ENCODE assay signal across 16 mouse cellular contexts in the genomic region with DNA sequence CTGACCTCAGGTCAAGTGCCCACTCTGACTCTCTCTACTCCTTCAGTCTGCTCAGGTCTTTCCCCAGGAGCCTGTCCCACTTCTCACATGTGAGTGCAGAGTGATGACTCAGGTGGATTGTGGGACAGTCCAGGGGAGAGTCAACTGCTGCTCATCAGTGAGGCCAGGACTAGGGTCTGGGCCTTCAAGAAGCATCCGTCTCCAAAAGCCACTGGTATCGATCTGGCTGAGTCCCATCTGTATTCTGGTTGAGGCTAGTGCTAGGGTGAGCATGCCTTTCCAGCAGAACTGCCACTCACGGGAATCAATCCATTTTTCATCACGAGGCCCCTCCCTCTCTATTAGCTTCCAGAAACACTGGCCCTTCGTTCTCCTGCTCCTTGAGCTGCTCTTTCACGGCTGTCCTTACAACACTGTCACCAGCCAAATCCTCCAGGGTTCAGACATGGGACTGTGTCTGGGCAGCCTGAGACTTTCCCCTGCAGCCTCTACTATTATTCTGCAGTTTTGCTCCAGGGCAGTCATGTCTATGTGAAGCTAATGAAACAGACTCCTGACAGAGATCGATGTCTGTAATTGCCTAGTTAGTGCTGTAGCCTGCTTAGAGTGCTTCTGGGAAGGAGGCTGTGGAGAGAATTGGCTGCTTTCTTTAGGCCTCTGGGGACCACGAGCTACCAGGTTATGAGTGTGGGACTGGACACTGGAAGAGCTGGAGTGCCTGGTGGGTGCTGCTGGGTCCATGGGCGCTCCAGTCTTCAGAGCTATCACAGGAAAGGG.
DNase-seq lines count a peak whose midpoint lies in the region; ATAC-seq and TF ChIP-seq lines count a peak whose summit lies in the region.
"Had no signal": no experiment of that assay in that cellular context is flagged by ENCODE, and none has a peak within 500 bp of the region (broad histone marks: within the 10 kb centered on the region; RNA-seq: fewer than 3 reads in every experiment).

No protein-coding gene starts in this region.

- TF ChIP-seq CTCF in midbrain, postnatal 0 days (IDR thresholded peaks at IDR 0.05) = no peak

- H3K9ac ChIP-seq in hindbrain, embryonic 11.5 days (ENCODE audit: low read depth, low read length) = no peak overlapping the region
- no peak overlapping the region for H3K9ac ChIP-seq in hindbrain, embryonic 15.5 days
- H3K9ac ChIP-seq in midbrain, postnatal 0 days (replicated peaks; ENCODE audit: low read length, poor library complexity, severe bottlenecking) = no peak overlapping the region
- H3K9ac ChIP-seq: heart, embryonic 15.5 days; liver, embryonic 15.5 days had no signal

- peak; percentile 48 for DNase-seq in heart, adult 11 months
- no peak for DNase-seq in heart, postnatal 36 days
- DNase-seq in hindbrain, embryonic 11.5 days (ENCODE audit: low spot score) = peak; percentile 39
- DNase-seq in midbrain, postnatal 0 days (ENCODE audit: low spot score) = peak; percentile 35
- no peak for DNase-seq in kidney, adult 9 months
- DNase-seq in thymus, postnatal 4 days = no peak
- DNase-seq: adrenal gland, postnatal 25 days; cerebellum, adult 8-10 months; heart, adult 2 months; kidney, adult 2 months; kidney, postnatal 25 days; layer of hippocampus, adult 9-11 months; lung, postnatal 14 days had no signal

- no peaks in the 10 kb centered on the region for H3K9me3 ChIP-seq in hindbrain, embryonic 11.5 days (ENCODE audit: control insufficient read depth, low read length)
- H3K9me3 ChIP-seq in hindbrain, embryonic 15.5 days = no peaks in the 10 kb centered on the region
- H3K9me3 ChIP-seq in midbrain, postnatal 0 days (ENCODE audit: low read length) = no peaks in the 10 kb centered on the region
- H3K9me3 ChIP-seq: heart, embryonic 15.5 days; liver, embryonic 15.5 days had no signal

- H3K4me1 ChIP-seq in hindbrain, embryonic 11.5 days (replicated peaks; ENCODE audit: control insufficient read depth, insufficient read depth, low read length) = no peaks in the 10 kb centered on the region
- peaks cover 5% of the 10 kb centered on the region; the same call in 1 of the 2 replicates for H3K4me1 ChIP-seq in hindbrain, embryonic 15.5 days (replicated peaks)
- H3K4me1 ChIP-seq in midbrain, postnatal 0 days (ENCODE audit: insufficient read depth, low read length) = no peaks in the 10 kb centered on the region; the same call in 1 of the 2 replicates
- H3K4me1 ChIP-seq: heart, embryonic 15.5 days; liver, embryonic 15.5 days had no signal

- peak; percentile 72 for ATAC-seq in hindbrain, embryonic 11.5 days (ENCODE audit: low FRiP score)
- peak; percentile 80 for ATAC-seq in hindbrain, embryonic 15.5 days (ENCODE audit: low FRiP score, low read depth)
- ATAC-seq in midbrain, postnatal 0 days (ENCODE audit: low FRiP score) = peak; percentile 41; the same call in 1 of the 2 replicates

- H3K4me3 ChIP-seq in hindbrain, embryonic 11.5 days (ENCODE audit: low read depth, low read length) = no peak overlapping the region
- H3K4me3 ChIP-seq in hindbrain, embryonic 15.5 days = no peak overlapping the region
- no peak overlapping the region for H3K4me3 ChIP-seq in midbrain, postnatal 0 days (ENCODE audit: low read depth, low read length)
- H3K4me3 ChIP-seq: heart, adult 2 months; heart, embryonic 15.5 days; liver, embryonic 15.5 days had no signal

- 72% methylated on average over 9 of the region's 9 CpGs for WGBS in hindbrain, embryonic 11.5 days
- WGBS in hindbrain, embryonic 15.5 days = 66% methylated on average over 9 of the region's 9 CpGs
- 65% methylated on average over 9 of the region's 9 CpGs for WGBS in midbrain, postnatal 0 days

- intact Hi-C loops in heart, postnatal 36 days (cut with DNase I) = no loop called here

- no peak overlapping the region for H3K4me2 ChIP-seq in hindbrain, embryonic 11.5 days (replicated peaks; ENCODE audit: low read depth, low read length)
- H3K4me2 ChIP-seq in hindbrain, embryonic 15.5 days = no peak overlapping the region
- no peak overlapping the region for H3K4me2 ChIP-seq in midbrain, postnatal 0 days (ENCODE audit: low read depth, low read length, poor library complexity, severe bottlenecking)
- H3K4me2 ChIP-seq: heart, embryonic 15.5 days; liver, embryonic 15.5 days had no signal

- H3K27ac ChIP-seq in hindbrain, embryonic 11.5 days (ENCODE audit: low read depth, low read length) = peak overlapping the region; percentile 58
- H3K27ac ChIP-seq in hindbrain, embryonic 15.5 days (replicated peaks) = peak overlapping the region; percentile 45; the same call in 1 of the 2 replicates
- H3K27ac ChIP-seq in midbrain, postnatal 0 days (ENCODE audit: low read depth, low read length) = no peak overlapping the region
- H3K27ac ChIP-seq: heart, adult 2 months; heart, embryonic 15.5 days; liver, embryonic 15.5 days had no signal

- no peaks in the 10 kb centered on the region for H3K27me3 ChIP-seq in hindbrain, embryonic 11.5 days (ENCODE audit: control insufficient read depth, insufficient read depth, low read length)
- H3K27me3 ChIP-seq in hindbrain, embryonic 15.5 days = no peaks in the 10 kb centered on the region
- H3K27me3 ChIP-seq in midbrain, postnatal 0 days (ENCODE audit: insufficient read depth, low read length) = no peaks in the 10 kb centered on the region
- H3K27me3 ChIP-seq: heart, embryonic 15.5 days; liver, embryonic 15.5 days had no signal

- H3K36me3 ChIP-seq in hindbrain, embryonic 11.5 days (ENCODE audit: control insufficient read depth, insufficient read depth, low read length) = no peaks in the 10 kb centered on the region
- H3K36me3 ChIP-seq in hindbrain, embryonic 15.5 days = no peaks in the 10 kb centered on the region
- no peaks in the 10 kb centered on the region for H3K36me3 ChIP-seq in midbrain, postnatal 0 days (ENCODE audit: insufficient read depth, low read length)
- H3K36me3 ChIP-seq: heart, embryonic 15.5 days; liver, embryonic 15.5 days had no signal

Comparison
In these comparisons a context has a peak if more than half of its experiments do, and no peak if none do; other contexts are left out.
1. DNase-seq: peak in heart, adult 11 months (single experiment), hindbrain, embryonic 11.5 days (single experiment) and midbrain, postnatal 0 days (single experiment); none in heart, postnatal 36 days (0 of 2), kidney, adult 9 months (single experiment) and thymus, postnatal 4 days (single experiment).
2. Peak in every context shown above with its lines, with median percentiles within 50 percentile points of each other: ATAC-seq.